Mouse (Mus musculus): ENCODE measurements around the gene Gja5. TPM values are rescaled to one million over a fixed set of nuclear protein-coding genes. Genes with fewer than 3 reads are reported as not detected.

Gene Gja5
- polyA plus RNA-seq, 1 experiment from 2014 or later: 2.4 TPM

DNA sequence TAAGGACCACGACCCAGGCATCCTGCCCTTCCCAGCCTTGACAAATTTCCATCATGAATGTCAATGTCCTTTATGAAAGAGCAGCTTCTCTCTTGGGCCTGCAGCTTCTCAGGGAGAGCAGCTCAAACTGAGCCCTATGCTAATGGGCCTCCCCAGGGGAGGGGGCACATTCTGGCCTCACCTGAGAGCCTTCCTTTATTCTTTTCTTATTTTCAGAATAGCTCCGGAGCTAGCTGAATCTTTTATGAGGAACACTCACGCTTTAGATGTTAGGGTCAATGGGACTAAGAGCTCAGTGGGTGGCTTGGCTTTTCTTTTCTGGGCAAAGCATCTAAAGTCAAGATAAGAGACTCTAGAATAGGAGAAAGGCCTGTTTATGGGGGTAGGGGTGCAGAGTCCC lies 88.0 kb downstream of the Gja5 start:
- Histone ChIP-seq H3K4me3 (no peak overlapping the region), H3K36me3 (no peaks in the 10 kb centered on the region), H3K9me3 (no peaks in the 10 kb centered on the region), H3K4me2 (replicated peaks) (no peak overlapping the region), H3K4me1 (no peaks in the 10 kb centered on the region), H3K9ac (replicated peaks) (no peak overlapping the region), H3K27me3 (no peaks in the 10 kb centered on the region), H3K27ac (replicated peaks) (no peak overlapping the region)
- ATAC-seq (replicated peaks): no peak
- WGBS: 13% methylated on average over 3 of the region's 3 CpGs

DNA sequence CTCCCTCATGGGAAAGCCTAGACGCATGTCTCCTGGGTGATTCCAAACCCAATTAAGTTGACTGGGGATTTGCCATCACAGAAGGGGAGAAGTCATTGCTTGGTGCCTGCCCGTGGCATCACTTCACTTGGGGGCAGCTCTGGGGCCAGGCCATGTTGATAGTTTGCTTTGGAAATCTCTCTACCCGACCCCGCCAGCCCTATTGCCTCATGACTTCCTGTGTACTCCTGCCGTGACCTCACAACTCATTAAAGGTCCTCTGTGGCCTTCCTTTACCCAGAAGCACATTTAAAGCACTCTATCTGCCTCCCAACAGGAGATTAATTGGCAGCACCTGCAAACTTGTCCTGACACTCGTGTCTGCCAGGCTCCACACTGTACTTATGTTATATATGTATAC lies 93.3 kb downstream of the Gja5 start:
- H3K36me3 ChIP-seq: no peaks in the 10 kb centered on the region
- 69% methylated on average over 6 of the region's 6 CpGs for WGBS
- no peaks in the 10 kb centered on the region for H3K27me3 ChIP-seq
- H3K4me2 ChIP-seq (replicated peaks): no peak overlapping the region
- H3K4me3 ChIP-seq: no peak overlapping the region
- no peak for ATAC-seq (replicated peaks)
- no peak overlapping the region for H3K9ac ChIP-seq (replicated peaks)
- no peaks in the 10 kb centered on the region for H3K4me1 ChIP-seq
- H3K27ac ChIP-seq (replicated peaks): no peak overlapping the region
- no peaks in the 10 kb centered on the region for H3K9me3 ChIP-seq

DNA sequence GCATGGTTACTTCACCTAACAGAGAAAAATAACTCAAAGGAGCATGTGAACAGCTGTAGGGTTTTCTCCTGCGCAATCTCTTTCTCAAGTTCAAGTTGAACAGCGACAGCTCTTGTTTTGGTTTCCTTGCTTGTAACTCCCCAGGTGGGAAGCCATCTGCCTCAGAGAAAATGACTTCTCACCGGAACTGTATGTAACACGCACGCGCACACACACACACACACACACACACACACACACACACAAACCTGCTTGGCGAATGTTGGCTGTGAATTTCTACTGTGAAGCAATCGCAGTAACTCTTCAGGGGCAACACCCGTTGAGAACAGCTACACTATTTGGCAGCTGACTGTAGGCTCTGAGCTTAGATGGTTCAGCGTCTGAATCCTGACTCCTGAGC lies 98.6 kb downstream of the Gja5 start:
- ATAC-seq (replicated peaks): no peak
- Histone ChIP-seq H3K9ac (replicated peaks) (no peak overlapping the region), H3K36me3 (no peaks in the 10 kb centered on the region), H3K9me3 (no peaks in the 10 kb centered on the region), H3K4me1 (no peaks in the 10 kb centered on the region), H3K4me2 (replicated peaks) (no peak overlapping the region), H3K4me3 (no peak overlapping the region), H3K27ac (replicated peaks) (no peak overlapping the region), H3K27me3 (no peaks in the 10 kb centered on the region)
- WGBS: 92% methylated on average over 10 of the region's 10 CpGs

DNA sequence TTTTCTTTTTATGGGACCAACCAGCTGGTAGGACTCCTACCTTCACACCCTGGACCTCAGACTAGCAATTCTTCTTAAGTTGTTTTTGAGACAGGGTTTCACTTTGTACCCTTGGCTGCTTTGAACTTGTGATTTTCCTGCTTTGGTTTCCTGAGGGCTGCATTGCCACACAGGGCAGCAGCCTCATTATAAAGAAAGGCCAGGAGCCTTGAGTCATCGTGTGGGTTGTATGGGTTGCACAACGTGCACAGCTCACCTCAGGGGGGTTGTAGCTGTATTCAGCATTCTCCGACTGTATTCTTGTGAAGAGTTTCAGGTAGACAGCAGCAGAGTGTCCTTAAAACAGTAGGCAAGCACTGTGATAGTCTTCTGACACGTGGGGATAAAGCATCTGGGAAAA lies 100.0 kb downstream of the Gja5 start:
- ATAC-seq (replicated peaks): no peak
- WGBS: 75% methylated on average over 4 of the region's 4 CpGs
- H3K36me3 ChIP-seq: no peaks in the 10 kb centered on the region
- no peaks in the 10 kb centered on the region for H3K27me3 ChIP-seq
- no peak overlapping the region for H3K4me2 ChIP-seq (replicated peaks)
- H3K27ac ChIP-seq (replicated peaks): no peak overlapping the region
- no peaks in the 10 kb centered on the region for H3K9me3 ChIP-seq
- no peaks in the 10 kb centered on the region for H3K4me1 ChIP-seq
- H3K4me3 ChIP-seq: no peak overlapping the region
- H3K9ac ChIP-seq (replicated peaks): no peak overlapping the region

DNA sequence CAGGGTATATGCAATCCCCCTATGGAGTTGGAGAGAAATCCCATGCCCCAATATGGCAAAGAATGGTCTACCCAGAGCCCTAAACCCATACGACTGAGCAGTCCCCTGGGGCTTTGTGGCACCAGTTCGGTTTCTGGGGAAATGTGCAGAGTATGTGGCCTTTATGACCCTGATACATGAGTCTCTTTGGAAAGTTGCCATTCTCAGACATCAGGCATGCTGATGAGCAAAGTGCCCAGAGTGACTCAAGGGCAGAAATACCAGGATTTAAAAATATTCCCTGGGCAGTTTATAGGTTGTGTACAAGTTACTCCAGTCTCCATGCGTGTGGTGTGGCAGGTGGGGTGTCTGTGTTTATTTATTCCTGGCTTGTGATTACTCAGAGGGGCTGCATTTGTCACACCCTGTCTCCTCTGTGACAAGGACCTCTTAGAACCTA lies 102.5 kb downstream of the Gja5 start:
- Histone ChIP-seq H3K4me1 (no peaks in the 10 kb centered on the region), H3K9ac (replicated peaks) (no peak overlapping the region), H3K27ac (replicated peaks) (no peak overlapping the region), H3K9me3 (no peaks in the 10 kb centered on the region), H3K27me3 (no peaks in the 10 kb centered on the region), H3K4me3 (no peak overlapping the region), H3K36me3 (no peaks in the 10 kb centered on the region), H3K4me2 (replicated peaks) (no peak overlapping the region)
- ATAC-seq (replicated peaks): no peak
- WGBS: 71% methylated on average over 3 of the region's 3 CpGs

DNA sequence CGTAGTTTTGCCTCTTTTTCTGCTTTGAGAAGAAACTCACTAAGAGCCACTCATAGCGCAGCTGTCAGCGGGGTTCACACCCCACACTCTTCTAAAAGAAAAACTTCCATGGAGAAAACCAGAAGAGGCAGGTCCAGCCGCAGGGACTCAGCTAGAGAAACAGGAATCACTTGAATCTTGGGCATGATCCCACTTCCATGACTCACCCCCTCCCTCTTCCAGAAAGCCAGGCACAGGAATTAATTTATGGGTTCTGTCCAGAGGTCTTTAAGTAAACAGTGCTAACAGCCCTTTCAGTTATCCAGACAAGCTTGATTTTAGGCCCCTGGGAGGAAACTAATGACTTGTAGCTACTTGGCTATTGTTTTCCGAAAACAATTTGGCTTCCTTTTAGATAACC lies 120.7 kb downstream of the Gja5 start:
- Histone ChIP-seq H3K4me2 (replicated peaks) (no peak overlapping the region), H3K36me3 (no peaks in the 10 kb centered on the region)
- no peak for ATAC-seq (replicated peaks)

DNA sequence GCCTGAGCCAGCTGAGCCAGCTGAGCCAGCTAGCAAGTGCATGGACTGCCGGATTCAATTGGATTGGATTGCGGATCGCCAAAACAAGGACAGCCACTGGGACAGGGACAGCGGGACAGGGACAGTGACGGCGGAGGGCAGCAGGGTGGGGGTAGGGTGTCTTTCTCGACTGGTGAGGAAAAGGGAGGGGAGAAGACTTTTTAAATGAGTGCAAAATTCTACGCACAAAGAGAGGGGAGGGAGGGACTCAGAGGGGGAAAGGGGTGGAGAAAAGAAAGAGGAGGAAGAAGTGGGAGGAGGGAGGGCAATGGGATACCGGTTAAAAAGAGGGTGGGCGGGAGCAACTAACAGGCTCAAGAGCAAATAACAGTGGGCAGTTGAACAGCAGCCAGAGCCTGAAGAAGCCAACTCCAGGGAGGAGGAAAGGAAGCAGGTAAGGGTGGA lies 127.6 kb downstream of the Gja5 start:
- Histone ChIP-seq H3K9ac (replicated peaks) (peak overlapping the region; percentile 42), H3K9me3 (no peaks in the 10 kb centered on the region), H3K36me3 (no peaks in the 10 kb centered on the region), H3K4me1 (peaks cover 10% of the 10 kb centered on the region), H3K4me3 (peak overlapping the region; percentile 38), H3K27ac (replicated peaks) (no peak overlapping the region), H3K27me3 (no peaks in the 10 kb centered on the region), H3K4me2 (replicated peaks) (peak overlapping the region; percentile 50)
- under 1% methylated on average over 10 of the region's 10 CpGs for WGBS
- ATAC-seq (replicated peaks): peak; percentile 46; the same call in 1 of the 2 replicates

More for the DNA sequence above, 120.7 kb downstream of the Gja5 start:
- no peak overlapping the region for H3K27ac ChIP-seq (replicated peaks)
- no peaks in the 10 kb centered on the region for H3K4me1 ChIP-seq
- no peak overlapping the region for H3K9ac ChIP-seq (replicated peaks)
- 65% methylated on average over 5 of the region's 5 CpGs for WGBS
- H3K9me3 ChIP-seq: no peaks in the 10 kb centered on the region
- H3K27me3 ChIP-seq: no peaks in the 10 kb centered on the region
- H3K4me3 ChIP-seq: no peak overlapping the region

DNA sequence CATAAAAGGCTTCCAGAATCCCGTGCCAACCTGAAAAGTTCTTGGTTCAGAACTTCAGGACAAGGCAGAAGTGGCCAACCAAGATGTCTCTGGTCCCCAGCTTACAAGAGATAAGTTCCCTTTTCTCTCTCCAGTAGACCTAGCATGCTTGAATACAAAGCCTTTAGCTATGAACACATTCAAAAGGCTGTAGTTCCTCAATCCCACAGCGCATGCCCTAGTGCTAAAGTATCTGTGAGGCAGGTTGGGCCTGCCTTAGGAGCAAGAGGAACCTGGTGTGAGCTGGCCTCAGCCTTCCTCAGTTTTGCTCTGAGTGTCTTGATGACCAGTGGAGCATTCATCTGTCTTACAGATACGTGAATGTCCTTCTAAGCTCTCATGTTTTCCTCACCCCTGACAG lies 131.1 kb downstream of the Gja5 start:
- Histone ChIP-seq H3K36me3 (no peaks in the 10 kb centered on the region), H3K9me3 (no peaks in the 10 kb centered on the region), H3K4me1 (peaks cover 20% of the 10 kb centered on the region), H3K27me3 (no peaks in the 10 kb centered on the region), H3K4me3 (no peak overlapping the region), H3K27ac (replicated peaks) (no peak overlapping the region), H3K4me2 (replicated peaks) (no peak overlapping the region), H3K9ac (replicated peaks) (no peak overlapping the region)
- no peak for ATAC-seq (replicated peaks)
- 89% methylated on average over 3 of the region's 3 CpGs for WGBS

DNA sequence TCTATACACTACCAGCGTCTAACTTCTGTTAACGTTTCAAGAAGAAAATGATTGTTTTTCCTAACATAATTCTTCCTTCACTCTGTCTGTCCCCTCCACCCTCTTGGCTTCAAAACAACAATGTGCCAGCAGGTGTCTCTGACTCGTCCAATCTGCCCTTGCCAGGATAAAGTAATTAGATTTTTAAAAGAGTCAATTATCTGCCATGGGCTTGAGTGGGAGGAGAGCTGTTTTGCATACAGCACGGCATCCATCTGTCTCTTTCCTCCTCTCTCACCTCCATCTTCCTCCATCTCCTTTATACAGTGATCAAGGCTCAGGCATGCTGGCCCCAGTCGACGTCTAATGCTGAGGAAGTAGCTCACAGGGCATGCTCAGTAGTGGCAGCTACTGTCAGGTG lies 132.6 kb downstream of the Gja5 start:
- no peaks in the 10 kb centered on the region for H3K9me3 ChIP-seq
- H3K27me3 ChIP-seq: no peaks in the 10 kb centered on the region
- no peak overlapping the region; the same call in 1 of the 2 replicates for H3K27ac ChIP-seq (replicated peaks)
- WGBS: 17% methylated on average over 6 of the region's 6 CpGs
- ATAC-seq (replicated peaks): peak; percentile 76
- H3K4me1 ChIP-seq: peaks cover 15% of the 10 kb centered on the region
- no peak overlapping the region for H3K4me2 ChIP-seq (replicated peaks)
- no peaks in the 10 kb centered on the region for H3K36me3 ChIP-seq
- H3K4me3 ChIP-seq: no peak overlapping the region
- H3K9ac ChIP-seq (replicated peaks): no peak overlapping the region

DNA sequence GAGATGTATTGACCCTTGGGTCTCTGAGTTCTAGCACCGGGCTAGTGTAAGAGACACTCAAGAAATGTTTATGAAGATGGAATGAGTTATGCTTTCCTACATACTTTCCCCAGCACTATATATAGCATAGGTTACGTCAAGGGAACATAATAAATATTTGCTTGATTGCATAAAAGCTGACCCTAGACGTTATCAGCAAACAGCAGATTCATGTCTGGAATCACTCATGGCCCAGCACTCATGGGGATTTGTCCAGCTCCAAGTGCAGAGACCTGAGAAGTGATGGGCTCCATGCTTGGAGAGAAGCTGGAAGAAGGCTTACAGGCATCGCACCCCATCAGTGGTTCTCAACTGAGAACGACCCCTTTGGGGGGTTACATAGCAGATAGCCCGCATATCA lies 135.2 kb downstream of the Gja5 start:
- H3K36me3 ChIP-seq: no peaks in the 10 kb centered on the region
- no peak overlapping the region for H3K9ac ChIP-seq (replicated peaks)
- H3K27ac ChIP-seq (replicated peaks): no peak overlapping the region
- 93% methylated on average over 6 of the region's 6 CpGs for WGBS
- H3K9me3 ChIP-seq: no peaks in the 10 kb centered on the region
- H3K4me3 ChIP-seq: no peak overlapping the region
- peaks cover 11% of the 10 kb centered on the region for H3K4me1 ChIP-seq
- H3K27me3 ChIP-seq: no peaks in the 10 kb centered on the region
- ATAC-seq (replicated peaks): no peak
- no peak overlapping the region for H3K4me2 ChIP-seq (replicated peaks)

DNA sequence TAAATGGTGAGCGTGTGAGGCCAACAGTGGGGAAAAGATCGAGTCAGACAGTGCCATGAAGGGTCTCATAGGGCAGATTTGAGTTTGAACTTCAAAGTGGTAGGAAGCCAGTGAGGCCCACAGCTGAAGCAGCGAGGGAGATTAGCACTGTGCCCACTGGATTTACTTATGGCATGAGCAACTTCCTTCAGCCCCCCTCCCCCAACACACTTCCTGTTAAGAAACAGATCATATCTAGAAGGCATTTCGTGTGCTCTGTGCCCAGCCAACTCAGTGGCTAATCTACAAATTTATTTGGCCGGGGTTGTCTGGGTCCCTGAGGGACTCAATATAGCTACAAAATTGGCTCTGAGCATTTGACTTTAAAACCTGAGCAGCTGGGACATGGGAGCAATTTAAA lies 139.7 kb downstream of the Gja5 start:
- no peak for ATAC-seq (replicated peaks)
- WGBS: 86% methylated on average over 5 of the region's 5 CpGs
- H3K9me3 ChIP-seq: no peaks in the 10 kb centered on the region

DNA sequence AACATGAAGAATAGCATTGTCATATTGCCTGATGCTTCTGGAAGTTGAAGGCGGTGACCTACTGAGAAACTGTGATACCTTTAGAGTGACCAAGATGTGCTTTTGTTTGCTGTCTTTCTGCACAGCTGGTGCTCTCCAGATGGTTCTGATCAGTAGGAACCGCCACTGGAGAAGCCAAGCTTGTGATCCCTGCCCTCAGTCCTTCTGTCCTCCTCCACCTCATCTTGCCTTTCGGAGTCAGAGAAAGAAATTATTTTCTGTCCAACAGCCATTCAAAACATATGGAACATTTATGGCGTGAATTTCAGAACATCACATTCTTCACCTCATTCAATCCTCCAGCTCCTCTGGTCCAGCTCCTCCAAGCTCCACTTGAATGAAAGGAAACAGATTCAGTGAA lies 143.3 kb downstream of the Gja5 start:
- WGBS: 92% methylated on average over 4 of the region's 4 CpGs
- Histone ChIP-seq H3K27ac (replicated peaks) (no peak overlapping the region), H3K4me3 (no peak overlapping the region), H3K36me3 (no peaks in the 10 kb centered on the region), H3K9me3 (no peaks in the 10 kb centered on the region), H3K4me2 (replicated peaks) (no peak overlapping the region), H3K27me3 (no peaks in the 10 kb centered on the region), H3K4me1 (peaks cover 7% of the 10 kb centered on the region; the same call in 1 of the 2 replicates), H3K9ac (replicated peaks) (no peak overlapping the region)
- no peak for ATAC-seq (replicated peaks)

More for the DNA sequence above, 139.7 kb downstream of the Gja5 start:
- H3K27me3 ChIP-seq: no peaks in the 10 kb centered on the region
- no peaks in the 10 kb centered on the region for H3K4me1 ChIP-seq
- no peak overlapping the region for H3K27ac ChIP-seq (replicated peaks)
- no peak overlapping the region for H3K4me2 ChIP-seq (replicated peaks)
- H3K4me3 ChIP-seq: no peak overlapping the region
- H3K36me3 ChIP-seq: no peaks in the 10 kb centered on the region
- H3K9ac ChIP-seq (replicated peaks): no peak overlapping the region

DNA sequence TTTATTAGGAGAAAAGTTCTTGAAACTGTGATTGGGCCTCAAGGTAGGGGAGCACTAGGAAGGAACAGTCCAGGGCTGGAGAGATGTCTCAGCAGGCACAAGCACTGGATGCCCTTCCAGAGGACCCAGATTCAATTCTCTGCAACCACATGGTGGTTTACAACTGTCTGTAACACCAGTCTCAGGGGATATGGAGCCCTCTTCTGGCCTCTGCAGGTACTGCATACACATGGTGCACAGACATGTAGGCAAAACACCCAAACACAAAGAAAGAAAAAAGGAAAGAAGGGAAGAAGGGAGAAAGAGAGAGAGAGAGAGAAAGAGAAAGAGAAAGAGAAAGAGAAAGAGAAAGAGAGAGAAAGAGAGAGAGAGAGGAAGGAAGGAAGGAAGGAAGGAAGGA lies 143.9 kb downstream of the Gja5 start:
- Histone ChIP-seq H3K27ac (replicated peaks) (no peak overlapping the region), H3K9me3 (no peaks in the 10 kb centered on the region), H3K9ac (replicated peaks) (no peak overlapping the region), H3K4me3 (no peak overlapping the region), H3K27me3 (no peaks in the 10 kb centered on the region), H3K36me3 (no peaks in the 10 kb centered on the region), H3K4me2 (replicated peaks) (no peak overlapping the region), H3K4me1 (peaks cover 7% of the 10 kb centered on the region; the same call in 1 of the 2 replicates)
- no peak for ATAC-seq (replicated peaks)

Measured in forebrain, embryonic 15.5 days (tissue).